Mouse (Mus musculus): Measurements from ENCODE around the gene Tbl1x.

Gene Tbl1x

GRCm38 (mm10) chrX:77544550-77544949 lies 33.7 kb downstream of the Tbl1x start:
- no peak for DNase-seq (ENCODE audit: low read depth, low spot score)

- DNase-seq (ENCODE audit: low read depth, low spot score) = peak; percentile 38
Measured at GRCm38 (mm10) chrX:77545362-77546078, 34.7 kb downstream of the Tbl1x start.

- DNase-seq (ENCODE audit: low read depth, low spot score) = peak; percentile 57
Measured at GRCm38 (mm10) chrX:77546448-77546847, 35.6 kb downstream of the Tbl1x start.

- DNase-seq (ENCODE audit: low read depth, low spot score) = no peak
Measured at GRCm38 (mm10) chrX:77548951-77549350, 38.1 kb downstream of the Tbl1x start.

GRCm38 (mm10) chrX:77550388-77550787 lies 39.6 kb downstream of the Tbl1x start:
- no peak for DNase-seq (ENCODE audit: low read depth, low spot score)

GRCm38 (mm10) chrX:77551306-77551705 lies 40.5 kb downstream of the Tbl1x start:
- DNase-seq (ENCODE audit: low read depth, low spot score) = no peak

DNA sequence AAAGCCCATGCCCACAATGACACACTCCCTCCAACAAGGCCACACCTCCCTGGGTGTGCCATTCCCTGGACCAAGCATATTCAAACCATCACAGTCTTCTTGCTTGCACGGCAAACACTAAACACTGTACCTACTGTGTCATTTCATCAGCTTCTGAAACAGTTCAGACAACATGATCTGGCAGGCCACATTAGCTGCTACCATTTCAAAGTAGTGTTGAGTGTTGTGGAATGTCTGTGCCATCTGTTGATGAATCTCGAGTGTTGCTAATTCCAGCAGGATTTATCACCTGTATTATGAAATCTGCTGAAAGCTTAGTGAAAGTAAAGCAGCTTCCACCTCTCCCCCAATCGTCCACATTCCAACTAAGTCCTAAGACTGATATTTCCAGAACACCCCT lies 41.3 kb downstream of the Tbl1x start:
- no peak for DNase-seq (ENCODE audit: low read depth, low spot score)

DNA sequence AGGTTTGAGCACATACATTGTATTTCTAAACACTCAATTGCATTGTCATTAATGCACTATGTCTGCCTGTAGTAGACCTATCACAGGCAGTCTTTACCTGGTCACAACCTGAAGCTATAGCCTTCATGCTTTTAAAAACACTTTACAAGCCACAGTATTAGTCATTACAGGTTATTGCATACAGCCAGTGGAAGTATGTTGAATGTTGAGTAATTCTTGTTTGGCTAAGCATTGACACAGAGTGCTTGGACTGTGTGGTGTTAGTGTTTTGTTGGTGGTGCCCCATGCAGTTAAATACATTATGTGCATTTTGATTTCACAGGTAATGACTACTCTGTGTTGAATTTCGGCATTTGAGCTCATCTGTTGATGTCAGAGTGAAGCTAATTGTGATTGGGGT lies 45.2 kb downstream of the Tbl1x start:
- no peak for DNase-seq (ENCODE audit: low read depth, low spot score)

GRCm38 (mm10) chrX:77559199-77559881 lies 48.5 kb downstream of the Tbl1x start:
- no peak for DNase-seq (ENCODE audit: low read depth, low spot score)

DNA sequence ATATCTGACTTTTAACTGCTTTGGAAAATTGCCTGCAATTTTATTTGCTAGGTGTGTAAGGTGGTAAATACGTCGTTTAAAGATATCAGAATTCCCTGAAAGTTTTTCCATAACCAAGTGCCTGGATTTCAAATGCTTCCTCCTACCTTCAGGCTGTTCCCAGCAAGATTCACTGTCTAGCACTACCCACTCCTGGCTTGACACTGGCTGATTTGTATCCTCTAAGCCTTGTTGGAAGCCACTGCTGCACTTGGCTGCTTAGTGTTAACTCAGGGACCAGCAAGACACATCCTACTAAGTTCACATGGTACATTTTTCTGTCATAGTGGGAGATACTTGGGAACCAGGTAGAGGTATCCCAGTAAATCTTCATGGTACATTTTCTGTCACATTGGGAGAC lies 52.8 kb downstream of the Tbl1x start:
- no peak for DNase-seq (ENCODE audit: low read depth, low spot score)

DNA sequence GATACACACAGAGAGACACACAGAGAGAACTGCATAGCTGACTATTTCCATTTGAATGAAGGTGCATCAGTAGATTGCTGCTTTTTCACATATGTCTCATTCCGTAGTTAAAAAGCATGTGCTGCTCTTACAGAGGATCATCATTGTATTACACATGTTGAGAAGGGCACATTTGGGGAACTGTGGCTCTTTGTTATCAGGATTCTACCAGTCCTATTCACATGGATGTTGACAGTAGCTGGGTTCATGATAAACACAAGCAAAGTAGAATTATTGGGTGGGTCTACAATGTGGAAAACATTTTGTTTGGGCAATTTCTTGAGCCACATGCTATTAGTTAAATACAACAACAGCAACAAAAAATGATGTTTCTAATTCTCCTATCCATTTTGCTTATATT lies 55.9 kb downstream of the Tbl1x start:
- no peak for DNase-seq (ENCODE audit: low read depth, low spot score)

GRCm38 (mm10) chrX:77568013-77568412 lies 57.2 kb downstream of the Tbl1x start:
- DNase-seq (ENCODE audit: low read depth, low spot score) = no peak

GRCm38 (mm10) chrX:77573743-77574142 lies 62.9 kb downstream of the Tbl1x start:
- DNase-seq (ENCODE audit: low read depth, low spot score) = no peak

- no peak for DNase-seq (ENCODE audit: low read depth, low spot score)
Measured at GRCm38 (mm10) chrX:77577108-77577507, 66.3 kb downstream of the Tbl1x start.

- no peak for DNase-seq (ENCODE audit: low read depth, low spot score)
Measured at GRCm38 (mm10) chrX:77578172-77578571, 67.4 kb downstream of the Tbl1x start.

DNA sequence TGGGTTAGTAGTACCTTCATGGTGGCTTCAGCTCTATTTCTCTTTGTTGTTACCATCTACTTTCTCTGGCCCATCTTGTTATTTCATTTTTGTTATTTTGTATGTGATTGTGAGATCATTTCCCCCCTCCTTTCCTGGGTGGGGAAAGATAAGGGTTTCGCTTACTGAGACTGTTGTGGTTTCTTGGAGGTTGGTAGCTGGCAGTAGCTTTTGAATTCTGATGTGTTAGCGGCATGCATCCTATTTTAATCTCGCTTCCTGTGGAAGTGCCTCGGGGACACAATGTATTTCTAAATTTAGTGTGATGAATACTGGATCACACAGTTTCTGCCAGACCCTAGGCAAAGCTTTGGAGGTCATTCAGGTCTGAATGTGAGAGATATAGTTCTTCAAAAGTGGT lies 69.2 kb downstream of the Tbl1x start:
- DNase-seq (ENCODE audit: low read depth, low spot score) = peak; percentile 55

DNA sequence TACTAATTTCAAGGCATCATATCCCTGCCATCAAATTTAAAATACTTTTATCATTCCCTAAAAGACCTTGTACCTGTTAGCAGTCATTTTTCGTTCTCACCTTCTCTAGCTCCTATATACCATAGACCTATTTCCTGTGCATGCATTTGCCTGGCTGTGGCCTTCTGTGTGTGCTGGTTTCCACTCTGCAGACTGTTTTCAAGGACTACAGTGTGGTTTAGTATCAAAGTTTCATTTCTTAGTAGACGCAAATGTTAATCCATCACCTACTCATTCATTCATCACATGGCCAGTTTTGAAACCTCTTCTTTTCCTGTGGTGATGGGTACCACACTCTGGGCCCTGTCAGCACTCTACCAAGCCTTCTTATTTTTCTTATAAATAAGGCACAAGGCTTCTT lies 75.2 kb downstream of the Tbl1x start:
- peak; percentile 12 for DNase-seq (ENCODE audit: low read depth, low spot score)

- DNase-seq (ENCODE audit: low read depth, low spot score) = no peak
Measured at GRCm38 (mm10) chrX:77594670-77595224, 83.9 kb downstream of the Tbl1x start.

DNA sequence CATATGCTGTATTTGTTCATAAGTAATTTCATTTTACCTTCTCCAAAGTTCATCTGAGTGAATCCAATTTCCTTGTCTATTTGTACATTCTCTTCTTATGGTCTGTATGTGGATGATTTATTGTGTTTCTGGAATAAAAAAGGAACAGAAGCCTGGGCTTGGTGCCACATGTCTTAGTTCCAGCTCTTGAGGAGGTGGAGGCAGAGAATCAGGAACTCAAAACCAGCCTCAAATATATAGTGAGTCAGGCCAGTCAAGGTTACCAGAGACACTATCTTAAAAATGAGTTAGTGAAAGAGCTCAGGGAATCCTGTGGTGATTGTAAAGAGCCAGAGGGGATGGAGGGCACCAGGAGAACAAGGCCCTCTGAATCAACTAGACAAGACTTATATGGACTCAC lies 86.9 kb downstream of the Tbl1x start:
- DNase-seq (ENCODE audit: low read depth, low spot score) = no peak

DNA sequence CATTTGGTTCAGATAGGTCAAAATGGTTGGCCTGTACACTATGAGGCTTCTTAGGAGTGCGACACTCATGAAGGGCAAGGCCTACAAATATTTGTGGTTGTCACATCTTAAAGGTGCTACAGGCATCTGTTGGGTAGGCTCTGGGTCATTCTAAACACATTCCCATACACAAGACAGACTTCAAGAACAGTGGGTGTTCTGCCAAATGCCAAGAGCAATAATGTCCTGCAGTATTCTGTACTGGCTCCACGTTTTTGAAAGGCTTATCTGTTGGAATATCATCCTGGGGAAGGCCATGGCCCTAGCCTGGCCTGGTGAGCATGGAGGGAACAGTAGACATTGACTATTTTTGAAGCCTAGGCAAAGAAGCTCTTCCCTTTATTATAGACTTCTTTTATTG lies 87.9 kb downstream of the Tbl1x start:
- DNase-seq (ENCODE audit: low read depth, low spot score) = no peak

DNA sequence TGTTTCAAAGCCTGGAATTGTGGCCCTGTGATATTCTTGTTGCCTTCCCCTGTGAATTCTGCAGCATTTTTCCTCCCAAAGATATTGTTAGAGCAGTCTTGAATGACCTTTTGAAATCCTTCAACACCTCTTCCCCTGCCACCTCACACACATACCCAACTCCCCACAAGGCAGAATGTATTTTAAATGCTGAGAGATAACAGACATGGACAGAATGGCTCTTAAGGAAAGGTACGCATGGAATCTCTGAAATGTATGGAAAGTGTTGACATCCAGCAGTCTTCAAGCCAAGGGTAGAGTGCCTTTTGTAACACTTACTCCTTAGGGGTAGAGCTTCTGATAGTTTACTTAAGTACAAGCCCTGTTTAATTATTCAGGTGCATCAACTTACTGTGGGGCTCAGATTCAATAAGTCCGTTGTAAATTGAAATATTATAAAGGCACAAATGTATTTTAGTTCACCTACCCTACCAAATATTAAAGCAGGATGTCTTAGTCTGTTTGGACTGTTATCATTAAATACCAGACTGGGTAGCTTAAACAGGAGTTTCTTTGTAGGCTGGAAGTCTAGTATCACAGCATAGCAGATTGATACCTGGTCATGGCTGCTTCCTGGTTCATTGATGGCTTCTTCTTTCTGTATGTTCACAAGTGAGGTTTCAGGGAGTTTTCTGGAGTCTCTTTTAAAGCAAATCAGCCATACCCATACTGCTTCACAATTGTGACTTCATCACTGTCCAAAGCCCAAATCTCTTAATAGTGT lies 92.9 kb downstream of the Tbl1x start:
- DNase-seq (ENCODE audit: low read depth, low spot score) = no peak

DNA sequence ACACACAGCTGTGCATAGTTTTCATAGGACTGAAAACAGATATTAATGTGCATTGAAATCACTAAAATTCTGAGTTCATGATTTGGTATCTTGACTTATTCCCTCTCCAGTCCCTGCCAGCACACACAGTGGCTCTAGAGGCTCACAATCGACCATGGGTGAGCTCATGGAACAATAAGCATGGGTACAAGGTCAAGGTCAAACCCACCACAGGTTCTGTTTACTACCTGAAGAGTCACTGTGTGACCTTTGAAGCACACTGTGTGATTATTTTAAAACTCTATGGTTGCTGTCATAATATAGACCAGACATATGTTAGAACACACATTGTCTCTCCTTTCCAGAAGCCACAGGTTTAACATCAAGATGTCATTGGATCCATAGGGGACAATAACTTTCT lies 96.7 kb downstream of the Tbl1x start:
- no peak for DNase-seq (ENCODE audit: low read depth, low spot score)
